Mouse (Mus musculus) small intestine, adult 2 months (tissue): ENCODE results near the gene 2010111I01Rik.

ENCODE experiments used
- CTCF ChIP-seq: fragments of 200-500 bp; IDR thresholded peaks from 2 replicates; pipeline ENCODE4 v1.5.1; 2012; ENCODE audit warnings: low read depth, mild to moderate bottlenecking, control low read depth, inconsistent platforms, low read length, moderate library complexity, mixed read lengths; ENCODE audit not compliant: insufficient replicate concordance, insufficient read length; ENCODE audit errors: extremely low read depth
- POLR2A ChIP-seq: fragments of 200-500 bp; IDR thresholded peaks from 2 replicates; pipeline ENCODE4 v1.6.1; 2012; ENCODE audit warnings: low read depth, mild to moderate bottlenecking, control low read depth, inconsistent platforms, low read length, moderate library complexity

DNA sequence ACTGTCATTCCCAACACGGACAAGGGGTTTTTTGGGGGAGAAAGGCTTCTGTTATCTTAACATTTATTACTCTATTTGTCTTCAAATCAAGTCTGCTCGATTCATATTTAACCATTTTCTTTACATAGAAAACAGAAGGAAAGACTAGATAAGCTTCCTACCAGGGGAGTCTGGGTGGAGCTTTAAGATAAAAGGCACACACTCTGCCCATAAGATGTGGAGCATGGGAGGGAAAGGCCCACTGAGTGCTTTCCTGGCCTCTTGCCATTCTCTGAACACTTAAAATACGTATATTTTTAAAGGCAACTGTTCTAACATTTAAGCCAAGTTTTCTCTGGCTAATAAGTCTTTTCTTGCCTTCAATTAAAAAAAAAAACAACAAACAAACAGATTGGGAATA lies 25.3 kb upstream of the 2010111I01Rik start:
- TF ChIP-seq POLR2A: no peak
- no peak for TF ChIP-seq CTCF
